13 mouse cellular contexts compared by ENCODE assay signal in genomic region chr11:49765377-49766136, GRCm38 (mm10). TPM values are rescaled to one million over a fixed set of nuclear protein-coding genes. Genes with fewer than 3 reads are reported as not detected.
DNase-seq lines count a peak whose midpoint lies in the region; ATAC-seq and TF ChIP-seq lines count a peak whose summit lies in the region.
"Had no signal": no experiment of that assay in that cellular context is flagged by ENCODE, and none has a peak within 500 bp of the region (broad histone marks: within the 10 kb centered on the region; RNA-seq: fewer than 3 reads in every experiment).

No protein-coding gene starts in this region.

- H3K9ac ChIP-seq in heart, embryonic 12.5 days, result no peak overlapping the region
- no peak overlapping the region for H3K9ac ChIP-seq in limb, embryonic 14.5 days (ENCODE audit: low read depth, low read length, severe bottlenecking)
- no peak overlapping the region for H3K9ac ChIP-seq in liver, postnatal 0 days (replicated peaks)
- H3K9ac ChIP-seq: heart, embryonic 15.5 days; hindbrain, embryonic 14.5 days; midbrain, embryonic 15.5 days had no signal

- DNase-seq in heart, postnatal 4 days, result no peak
- peak; percentile 53 for DNase-seq in c-Kit-positive CD71-positive TER-119-positive erythroid progenitor cells, embryonic 14.5 days (ENCODE audit: low spot score)
- DNase-seq in limb, embryonic 14.5 days (ENCODE audit: low spot score), result no peak
- DNase-seq in liver, postnatal 0 days, result no peak
- no peak for DNase-seq in adrenal gland, postnatal 4 days (ENCODE audit: low spot score in 2 of 2)
- DNase-seq in left cerebral cortex, adult 18-20 months (ENCODE audit: low spot score in 2 of 2), result no peak
- DNase-seq in gastrocnemius, postnatal 10 days, result no peak
- DNase-seq: adrenal gland, adult 8-10 months; layer of hippocampus, postnatal 36 days had no signal

- H3K36me3 ChIP-seq in heart, embryonic 12.5 days, result no peaks in the 10 kb centered on the region
- H3K36me3 ChIP-seq in limb, embryonic 14.5 days (ENCODE audit: control insufficient read depth, insufficient read depth, low read length), result no peaks in the 10 kb centered on the region
- no peaks in the 10 kb centered on the region for H3K36me3 ChIP-seq in liver, postnatal 0 days (replicated peaks; ENCODE audit: insufficient read depth, low read length)
- H3K36me3 ChIP-seq: heart, embryonic 15.5 days; midbrain, embryonic 15.5 days had no signal

- no peak overlapping the region for H3K4me2 ChIP-seq in heart, embryonic 12.5 days
- no peak overlapping the region for H3K4me2 ChIP-seq in limb, embryonic 14.5 days (replicated peaks; ENCODE audit: low read depth, low read length, severe bottlenecking)
- H3K4me2 ChIP-seq in liver, postnatal 0 days (ENCODE audit: low read depth, low read length), result no peak overlapping the region
- H3K4me2 ChIP-seq: hindbrain, embryonic 14.5 days; midbrain, embryonic 15.5 days had no signal

- H3K9me3 ChIP-seq in heart, embryonic 12.5 days (replicated peaks), result no peaks in the 10 kb centered on the region
- no peaks in the 10 kb centered on the region for H3K9me3 ChIP-seq in limb, embryonic 14.5 days (ENCODE audit: control insufficient read depth, low read length)
- H3K9me3 ChIP-seq in liver, postnatal 0 days (ENCODE audit: low read length), result no peaks in the 10 kb centered on the region
- H3K9me3 ChIP-seq: heart, embryonic 15.5 days; midbrain, embryonic 15.5 days had no signal

- no peak for TF ChIP-seq POLR2A in limb, embryonic 14.5 days (IDR thresholded peaks at IDR 0.05; ENCODE audit: borderline replicate concordance, extremely low read depth, insufficient read depth, insufficient read length)

- WGBS in heart, embryonic 12.5 days, result 52% methylated on average over 3 of the region's 3 CpGs
- 84% methylated on average over 3 of the region's 3 CpGs for WGBS in limb, embryonic 14.5 days
- 44% methylated on average over 3 of the region's 3 CpGs for WGBS in liver, postnatal 0 days (ENCODE audit: insufficient replicate concordance)

- no peaks in the 10 kb centered on the region for H3K27me3 ChIP-seq in heart, embryonic 12.5 days (replicated peaks)
- H3K27me3 ChIP-seq in limb, embryonic 14.5 days (ENCODE audit: control insufficient read depth, insufficient read depth, low read length), result no peaks in the 10 kb centered on the region
- no peaks in the 10 kb centered on the region for H3K27me3 ChIP-seq in liver, postnatal 0 days (ENCODE audit: insufficient read depth, low read length)
- H3K27me3 ChIP-seq: heart, embryonic 15.5 days; midbrain, embryonic 15.5 days had no signal

- peak; percentile 89 for TF ChIP-seq EP300 in liver, postnatal 0 days (IDR thresholded peaks at IDR 0.05; ENCODE audit: low read depth)

- ATAC-seq in heart, embryonic 12.5 days (ENCODE audit: insufficient number of reproducible peaks, low FRiP score), result peak; percentile 64; the same call in 1 of the 2 replicates
- ATAC-seq in limb, embryonic 14.5 days (ENCODE audit: low FRiP score, low read depth), result no peak
- ATAC-seq in liver, postnatal 0 days, result peak; percentile 86
- ATAC-seq: midbrain, embryonic 15.5 days had no signal

- no peak overlapping the region for H3K27ac ChIP-seq in heart, embryonic 12.5 days (ENCODE audit: poor library complexity, severe bottlenecking)
- H3K27ac ChIP-seq in limb, embryonic 14.5 days (replicated peaks; ENCODE audit: low read depth, low read length), result peak overlapping the region; percentile 85
- no peak overlapping the region for H3K27ac ChIP-seq in liver, postnatal 0 days (ENCODE audit: low read depth)
- H3K27ac ChIP-seq: hindbrain, embryonic 14.5 days; midbrain, embryonic 15.5 days had no signal

- TF ChIP-seq CTCF in liver, postnatal 0 days (IDR thresholded peaks at IDR 0.05; ENCODE audit: low read depth), result no peak

- peaks cover 28% of the 10 kb centered on the region for H3K4me1 ChIP-seq in heart, embryonic 12.5 days (replicated peaks)
- peaks cover 30% of the 10 kb centered on the region for H3K4me1 ChIP-seq in limb, embryonic 14.5 days (ENCODE audit: control insufficient read depth, insufficient read depth, low read length)
- peaks cover 11% of the 10 kb centered on the region; the same call in 1 of the 2 replicates for H3K4me1 ChIP-seq in liver, postnatal 0 days (ENCODE audit: insufficient read depth)
- H3K4me1 ChIP-seq: midbrain, embryonic 15.5 days had no signal

- no peak overlapping the region for H3K4me3 ChIP-seq in heart, embryonic 12.5 days
- H3K4me3 ChIP-seq in limb, embryonic 14.5 days (replicated peaks; ENCODE audit: low read length), result no peak overlapping the region
- H3K4me3 ChIP-seq in liver, postnatal 0 days (ENCODE audit: low read depth, low read length), result no peak overlapping the region
- H3K4me3 ChIP-seq: heart, embryonic 15.5 days; midbrain, embryonic 15.5 days had no signal

RNA-seq across cellular contexts. Expression of gene Gfpt2, which starts 28.4 kb away (rescaled TPM):
- 13.9 and 14.7 TPM in 2 replicates for polyA plus RNA-seq in heart, embryonic 12.5 days (2016; fragmentation: Nextera tagmentation; extraction: Ambion mirVana)
- total RNA-seq in heart, postnatal 4 days (2021), result 1 to 10 TPM; 9.1 to 9.3 TPM
- 27.4 and 31.1 TPM in 2 replicates for polyA plus RNA-seq in limb, embryonic 14.5 days (2012; rRNA removed)
- polyA plus RNA-seq in limb, embryonic 14.5 days (2014; fragmentation: Nextera tagmentation; extraction: Ambion mirVana), result 24.8 and 27.7 TPM in 2 replicates
- 0.65 and 0.81 TPM in 2 replicates for polyA plus RNA-seq in liver, postnatal 0 days (2015; fragmentation: Nextera tagmentation; extraction: Ambion mirVana)
- total RNA-seq in adrenal gland, postnatal 4 days (2021), result 1 to 10 TPM; 5.4 to 6.0 TPM
- total RNA-seq in left cerebral cortex, adult 18-20 months (2021), result 1 to 10 TPM; 5.0 to 6.7 TPM
- total RNA-seq in gastrocnemius, postnatal 10 days (2021), result 1 to 10 TPM; 7.4 to 9.5 TPM

RNA-seq across cellular contexts. Expression of gene Cnot6, which starts 53.0 kb away (rescaled TPM):
- polyA plus RNA-seq in heart, embryonic 12.5 days (2016; fragmentation: Nextera tagmentation; extraction: Ambion mirVana), result 61.5 and 65.9 TPM in 2 replicates
- 10 to 100 TPM; 64.2 to 67.9 TPM for total RNA-seq in heart, postnatal 4 days (2021)
- polyA plus RNA-seq in limb, embryonic 14.5 days (2012; rRNA removed), result 65.2 and 68.1 TPM in 2 replicates
- 57.0 and 59.7 TPM in 2 replicates for polyA plus RNA-seq in limb, embryonic 14.5 days (2014; fragmentation: Nextera tagmentation; extraction: Ambion mirVana)
- 16.9 and 18.1 TPM in 2 replicates for polyA plus RNA-seq in liver, postnatal 0 days (2015; fragmentation: Nextera tagmentation; extraction: Ambion mirVana)
- 100 to 1,000 TPM in 1 of 2 experiments, 10 to 100 TPM in 1; 93.1 to 102 TPM for total RNA-seq in adrenal gland, postnatal 4 days (2021)
- 10 to 100 TPM; 50.2 to 56.0 TPM for total RNA-seq in left cerebral cortex, adult 18-20 months (2021)
- 10 to 100 TPM; 31.8 to 38.6 TPM for total RNA-seq in gastrocnemius, postnatal 10 days (2021)
